Mouse (Mus musculus) brain, embryonic 14.5 days (tissue): ENCODE measurements at regions not wholly inside any gene's neighbourhood (a gene's known extent, or its start where the extent isn't known, plus 50 kb on each side); places are given as distances from the start of the nearest gene placed in this dataset.

Source experiments
- CTCF ChIP-seq: fragments of 200-500 bp; IDR thresholded peaks from 2 replicates; pipeline ENCODE4 v1.5.1; 2012; ENCODE audit warnings: inconsistent platforms, mild to moderate bottlenecking, moderate library complexity, borderline replicate concordance; ENCODE audit not compliant: insufficient read depth, insufficient read length; ENCODE audit errors: extremely low read depth
- POLR2A ChIP-seq: fragments of 200-500 bp; IDR thresholded peaks from 2 replicates; pipeline ENCODE4 v1.6.1; 2012; ENCODE audit warnings: mild to moderate bottlenecking, inconsistent platforms, borderline replicate concordance; ENCODE audit not compliant: poor library complexity, insufficient read depth, insufficient read length, severe bottlenecking; ENCODE audit errors: extremely low read depth

DNA sequence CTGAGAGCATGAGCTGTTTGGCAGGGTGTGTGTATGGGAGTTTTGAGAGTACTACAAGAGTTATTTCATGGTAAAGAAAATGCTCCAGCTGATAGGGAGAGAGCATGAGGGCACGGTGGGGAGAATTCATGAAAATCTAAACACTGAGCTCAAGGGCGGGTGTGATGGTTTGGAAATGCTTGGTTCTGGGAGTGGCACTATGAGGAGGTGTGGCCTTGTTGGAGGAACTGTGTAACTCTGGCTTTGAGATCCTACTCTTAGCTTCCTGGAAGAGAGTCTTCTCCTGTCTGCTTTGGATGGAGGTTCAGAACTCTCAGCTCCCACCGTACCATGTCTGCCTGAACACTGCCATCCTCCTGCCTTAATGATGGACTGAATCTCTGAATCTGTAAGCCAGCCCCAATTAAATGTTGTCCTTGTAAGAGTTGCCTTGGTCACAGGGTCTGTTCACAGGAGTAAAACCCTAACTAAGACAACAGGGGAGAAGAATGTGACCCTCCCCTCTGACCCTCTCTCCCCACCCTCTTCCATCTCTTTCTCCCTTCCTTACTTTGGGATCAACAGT lies 58.7 kb upstream of the Ubash3b start:
- no peak for TF ChIP-seq CTCF
- TF ChIP-seq POLR2A = no peak
